Mouse (Mus musculus): ENCODE results near the gene Slc16a6. TPM values are rescaled to one million over a fixed set of nuclear protein-coding genes. Genes with fewer than 3 reads are reported as not detected.

Slc16a6 gene
- polyA plus RNA-seq, 1 experiment from 2014 or later = 1.2 TPM

DNA sequence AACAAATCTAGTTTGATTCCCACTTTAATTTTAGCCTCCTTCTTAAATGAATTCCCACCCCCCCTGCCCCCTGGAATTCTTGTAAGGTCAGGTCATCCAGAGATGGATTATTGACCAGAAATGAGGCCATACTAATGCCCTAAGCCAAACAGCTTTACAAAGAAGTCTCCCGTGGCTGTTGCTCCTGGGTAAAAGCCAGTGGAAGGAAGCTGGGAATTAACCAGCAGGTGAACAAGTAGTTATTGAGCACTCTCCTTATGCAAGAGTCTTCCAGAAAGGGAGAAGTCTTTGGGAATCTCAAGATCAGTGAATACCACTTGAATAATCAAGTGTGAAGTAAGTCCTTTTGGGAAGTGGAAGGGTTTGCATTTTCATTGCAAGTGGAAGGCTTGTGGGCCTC lies 13.7 kb upstream of the Slc16a6 start:
- no peak for TF ChIP-seq CTCF (IDR thresholded peaks at IDR 0.05)
- H3K27me3 ChIP-seq = no peaks in the 10 kb centered on the region
- ChIA-PET POLR2A (no interaction called here), CTCF (no interaction called here)
- DNase-seq (ENCODE audit: low read depth, low spot score) (no peak), ATAC-seq (no peak)
- in situ Hi-C loops (cut with MboI; ENCODE audit: low pct_unique_long_range_greater_than_20kb) = no loop called here

DNA sequence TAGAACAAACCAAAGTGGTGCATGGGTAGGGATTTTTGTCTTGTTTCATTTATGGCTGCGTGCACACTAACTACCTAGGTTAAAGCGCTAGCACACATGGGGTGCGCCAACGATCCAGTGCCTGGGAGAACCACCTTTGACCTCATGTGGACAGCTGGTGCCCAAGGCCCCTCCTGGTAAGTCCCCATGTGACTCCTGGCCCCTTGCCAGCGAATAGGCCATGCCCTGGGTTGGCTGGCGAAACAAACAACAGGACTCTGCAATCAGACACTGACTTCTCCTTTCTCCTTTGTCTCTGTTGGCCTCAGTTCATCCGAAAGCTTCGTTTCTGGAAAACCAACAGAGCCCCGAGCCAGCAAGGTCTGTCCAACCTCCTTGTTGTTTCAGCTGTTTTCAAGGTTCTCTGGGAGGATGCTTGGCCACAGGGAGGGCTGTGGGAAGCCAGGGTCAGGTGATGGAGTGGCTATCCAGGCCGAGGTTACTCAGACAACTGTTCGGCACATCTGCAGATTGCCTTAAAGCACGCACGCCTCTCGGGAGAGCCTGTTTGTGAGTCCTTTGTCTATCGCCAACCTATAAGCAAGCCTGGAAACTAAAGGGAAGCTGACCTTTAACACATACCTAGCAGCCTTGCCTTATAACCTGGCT lies 12.1 kb upstream of the Slc16a6 start:
- DNase-seq (ENCODE audit: low read depth, low spot score) (no peak), ATAC-seq (no peak)
- in situ Hi-C loops (cut with MboI; ENCODE audit: low pct_unique_long_range_greater_than_20kb) = no loop called here
- no peak for TF ChIP-seq CTCF (IDR thresholded peaks at IDR 0.05)
- H3K27me3 ChIP-seq = no peaks in the 10 kb centered on the region
- POLR2A ChIA-PET = no interaction called here
- CTCF ChIA-PET = interaction anchor here (0.8 to 1.0 kb wide), 2 partner anchors 9 to 25 kb away, joined by 3 read pairs; no protein-coding TSS in a partner anchor

DNA sequence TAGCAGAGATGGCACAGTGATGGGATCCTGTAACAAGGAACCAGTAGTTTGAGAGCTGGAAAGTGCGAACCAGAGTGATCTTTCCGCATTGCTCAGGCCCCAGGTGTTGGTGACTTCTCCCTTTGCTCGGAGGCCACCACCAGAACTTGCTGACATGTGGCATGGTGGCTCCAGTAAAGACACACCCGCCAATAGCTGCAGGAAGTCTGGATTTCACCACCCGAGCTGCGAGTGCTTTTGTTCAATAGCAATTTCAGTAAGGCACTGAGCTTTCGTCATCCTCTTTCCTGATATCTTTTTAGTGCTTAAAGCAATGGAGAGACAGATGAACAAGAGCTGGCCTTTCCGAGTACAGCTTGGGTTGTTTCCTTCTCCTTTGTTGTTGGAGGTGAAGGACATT lies 7.0 kb upstream of the Slc16a6 start:
- POLR2A ChIA-PET = no interaction called here
- TF ChIP-seq CTCF (IDR thresholded peaks at IDR 0.05) = no peak
- ATAC-seq = no peak
- CTCF ChIA-PET = interaction anchor here (1.4 kb wide), 1 partner anchor 11 kb away, joined by 3 read pairs; no protein-coding TSS in a partner anchor
- DNase-seq (ENCODE audit: low read depth, low spot score) = no peak
- in situ Hi-C loops (cut with MboI; ENCODE audit: low pct_unique_long_range_greater_than_20kb) = no loop called here
- H3K27me3 ChIP-seq = peaks cover 7% of the 10 kb centered on the region

DNA sequence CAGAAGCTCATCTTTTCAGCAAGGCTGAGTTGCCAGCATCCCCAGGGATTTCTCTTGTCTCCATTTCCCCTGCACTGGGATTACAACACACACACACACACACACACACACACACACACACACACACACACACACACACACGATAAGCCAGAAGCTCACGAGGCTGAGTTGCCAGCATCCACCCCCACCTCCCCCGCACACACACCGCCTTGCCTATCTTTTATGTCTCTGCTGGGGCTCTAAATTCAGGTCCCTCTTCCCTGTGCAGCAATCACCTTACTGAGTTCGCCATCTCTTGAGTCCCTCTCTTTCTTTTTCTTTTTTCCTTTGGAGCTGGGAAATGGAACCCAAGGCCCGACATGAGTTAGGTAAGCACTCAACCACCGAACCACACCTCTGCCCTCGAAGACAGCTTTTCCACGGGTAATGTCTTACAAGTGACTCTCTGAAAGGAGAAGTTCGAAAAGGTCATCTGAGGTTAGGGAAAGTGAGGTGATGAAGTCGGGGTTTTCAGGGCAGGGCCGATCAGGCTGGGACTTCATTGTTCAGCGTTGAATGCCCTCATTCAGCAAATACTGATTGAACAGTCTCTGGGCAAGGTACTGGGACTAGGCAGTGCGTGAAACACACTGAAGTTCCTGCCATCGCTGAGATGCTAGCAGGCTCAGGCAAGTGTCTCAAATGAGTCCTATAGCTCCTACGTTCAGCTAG lies 6.3 kb upstream of the Slc16a6 start:
- ATAC-seq (no peak), DNase-seq (ENCODE audit: low read depth, low spot score) (no peak)
- CTCF ChIA-PET = interaction anchor here (1.4 kb wide), 1 partner anchor 10 kb away, joined by 3 read pairs; no protein-coding TSS in a partner anchor
- TF ChIP-seq CTCF (IDR thresholded peaks at IDR 0.05) = no peak
- in situ Hi-C loops (cut with MboI; ENCODE audit: low pct_unique_long_range_greater_than_20kb) = no loop called here
- POLR2A ChIA-PET = no interaction called here
- peaks cover 14% of the 10 kb centered on the region for H3K27me3 ChIP-seq

- POLR2A ChIA-PET = interaction anchor here (0.6 kb wide), 1 partner anchor 120 kb away, joined by 3 read pairs; no protein-coding TSS in a partner anchor
- ATAC-seq (no peak), DNase-seq (ENCODE audit: low read depth, low spot score) (no peak)
- in situ Hi-C loops (cut with MboI; ENCODE audit: low pct_unique_long_range_greater_than_20kb) = no loop called here
- peaks cover 16% of the 10 kb centered on the region for H3K27me3 ChIP-seq
- CTCF ChIA-PET = no interaction called here
- TF ChIP-seq CTCF (IDR thresholded peaks at IDR 0.05) = no peak
Observed at GRCm38 (mm10) chr11:109477606-109478380, 4.4 kb upstream of the Slc16a6 start.

GRCm38 (mm10) chr11:109476653-109477052 lies 3.3 kb upstream of the Slc16a6 start:
- POLR2A ChIA-PET = no interaction called here
- H3K27me3 ChIP-seq = peaks cover 27% of the 10 kb centered on the region
- ATAC-seq = no peak
- CTCF ChIA-PET = interaction anchor here (1.3 kb wide), 1 partner anchor 9 kb away, joined by 3 read pairs; no protein-coding TSS in a partner anchor
- in situ Hi-C loops (cut with MboI; ENCODE audit: low pct_unique_long_range_greater_than_20kb) = no loop called here
- DNase-seq (ENCODE audit: low read depth, low spot score) = no peak
- TF ChIP-seq CTCF (IDR thresholded peaks at IDR 0.05) = no peak

GRCm38 (mm10) chr11:109476241-109476640 lies 2.8 kb upstream of the Slc16a6 start:
- in situ Hi-C loops (cut with MboI; ENCODE audit: low pct_unique_long_range_greater_than_20kb) = no loop called here
- ChIA-PET CTCF (interaction anchor here (1.3 kb wide), 1 partner anchor 10 kb away, joined by 3 read pairs; no protein-coding TSS in a partner anchor), POLR2A (no interaction called here)
- peaks cover 28% of the 10 kb centered on the region for H3K27me3 ChIP-seq
- no peak for DNase-seq (ENCODE audit: low read depth, low spot score)
- no peak for TF ChIP-seq CTCF (IDR thresholded peaks at IDR 0.05)
- no peak for ATAC-seq

GRCm38 (mm10) chr11:109475717-109476116 lies 2.3 kb upstream of the Slc16a6 start:
- no peak for ATAC-seq
- no peak for TF ChIP-seq CTCF (IDR thresholded peaks at IDR 0.05)
- in situ Hi-C loops (cut with MboI; ENCODE audit: low pct_unique_long_range_greater_than_20kb) = no loop called here

DNA sequence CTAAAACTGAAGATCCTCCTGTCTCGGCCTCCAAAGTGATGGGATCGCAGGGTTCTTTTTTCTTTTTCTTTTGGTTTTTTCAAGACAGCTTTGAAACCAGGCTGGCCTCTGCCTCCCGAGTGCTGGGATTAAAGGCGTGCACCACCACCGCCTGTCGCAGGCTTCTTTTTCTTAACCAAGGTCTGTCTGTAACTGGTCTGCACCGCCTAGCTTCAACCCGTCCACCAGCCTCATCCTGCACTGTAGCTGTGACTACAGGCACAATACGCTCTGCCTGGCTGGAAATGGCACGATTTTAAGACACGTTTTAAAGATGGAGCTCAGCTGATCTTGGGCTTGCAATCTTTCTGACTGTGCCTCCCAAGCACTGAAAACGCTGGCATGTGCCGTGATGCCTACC lies 1.4 kb upstream of the Slc16a6 start:
- ATAC-seq = no peak
- no peak for DNase-seq (ENCODE audit: low read depth, low spot score)
- CTCF ChIA-PET = no interaction called here
- H3K27me3 ChIP-seq = peaks cover 28% of the 10 kb centered on the region
- POLR2A ChIA-PET = interaction anchor here (0.7 kb wide), 2 partner anchors 11 to 59 kb away, joined by 3 to 4 read pairs; no protein-coding TSS in a partner anchor
- in situ Hi-C loops (cut with MboI; ENCODE audit: low pct_unique_long_range_greater_than_20kb) = no loop called here
- TF ChIP-seq CTCF (IDR thresholded peaks at IDR 0.05) = no peak

More at GRCm38 (mm10) chr11:109475717-109476116, 2.3 kb upstream of the Slc16a6 start:
- no peak for DNase-seq (ENCODE audit: low read depth, low spot score)
- ChIA-PET CTCF (interaction anchor here (1.3 kb wide), 1 partner anchor 10 kb away, joined by 3 read pairs; no protein-coding TSS in a partner anchor), POLR2A (no interaction called here)
- peaks cover 28% of the 10 kb centered on the region for H3K27me3 ChIP-seq

- ChIA-PET POLR2A (interaction anchor here (0.7 kb wide), 1 partner anchor 12 kb away, joined by 3 read pairs; no protein-coding TSS in a partner anchor), CTCF (no interaction called here)
- in situ Hi-C loops (cut with MboI; ENCODE audit: low pct_unique_long_range_greater_than_20kb) = no loop called here
- no peak for TF ChIP-seq CTCF (IDR thresholded peaks at IDR 0.05)
- no peak for DNase-seq (ENCODE audit: low read depth, low spot score)
- no peak for ATAC-seq
- H3K27me3 ChIP-seq = peaks cover 28% of the 10 kb centered on the region
Observed at GRCm38 (mm10) chr11:109474086-109474742, 816 bp upstream of the Slc16a6 start.
